Mouse (Mus musculus) heart, embryonic 10.5 days (tissue): ENCODE results near the gene Pou2f2. TPM values are rescaled to one million over a fixed set of nuclear protein-coding genes. Genes with fewer than 3 reads are reported as not detected.

Source experiments
- DNase-seq: peaks from one replicate; pipeline ENCODE4 v3.0.0-alpha.2; 2017; ENCODE audit warnings: low spot score
- H3K27ac ChIP-seq: fragments of 300-500 bp; sonication (generic); 2 replicates; pipeline ENCODE4 v1.5.1; 2016; ENCODE audit warnings: mild to moderate bottlenecking
- H3K27me3 ChIP-seq: fragments of 300-500 bp; sonication (generic); 2 replicates; pipeline ENCODE4 v1.6.1; 2016; ENCODE audit warnings: mild to moderate bottlenecking; ENCODE audit not compliant: poor library complexity, insufficient read depth, severe bottlenecking
- H3K36me3 ChIP-seq: fragments of 300-500 bp; sonication (generic); 2 replicates; pipeline ENCODE4 v1.6.1; 2016; ENCODE audit warnings: mild to moderate bottlenecking, moderate library complexity
- H3K4me1 ChIP-seq: fragments of 300-500 bp; sonication (generic); 2 replicates; pipeline ENCODE4 v1.6.1; 2016; ENCODE audit warnings: mild to moderate bottlenecking
- H3K4me3 ChIP-seq: fragments of 300-500 bp; sonication (generic); 2 replicates; pipeline ENCODE4 v1.5.1; 2016; ENCODE audit warnings: mild to moderate bottlenecking, moderate library complexity
- H3K9me3 ChIP-seq: fragments of 300-500 bp; sonication (generic); 2 replicates; pipeline ENCODE4 v1.6.1; 2016; ENCODE audit warnings: mild to moderate bottlenecking, moderate library complexity
- WGBS: fragments of 180-500 bp; shearing (Covaris S2); methylation state at CpG from one replicate; pipeline ENCODE4 v1.1.7; 2016; 5-methylcytosine and 5-hydroxymethylcytosine counted together
- polyA plus RNA-seq: library from polyadenylated mRNA; unstranded; fragments of >200 nt; fragmentation: Nextera tagmentation; extraction: Ambion mirVana; gene quantifications from 2 replicates; pipeline ENCODE4 v1.2.1, GENCODE M21; 2016

Gene Pou2f2
- polyA plus RNA-seq, 1 experiment from 2014 or later, result 0.73 TPM

DNA sequence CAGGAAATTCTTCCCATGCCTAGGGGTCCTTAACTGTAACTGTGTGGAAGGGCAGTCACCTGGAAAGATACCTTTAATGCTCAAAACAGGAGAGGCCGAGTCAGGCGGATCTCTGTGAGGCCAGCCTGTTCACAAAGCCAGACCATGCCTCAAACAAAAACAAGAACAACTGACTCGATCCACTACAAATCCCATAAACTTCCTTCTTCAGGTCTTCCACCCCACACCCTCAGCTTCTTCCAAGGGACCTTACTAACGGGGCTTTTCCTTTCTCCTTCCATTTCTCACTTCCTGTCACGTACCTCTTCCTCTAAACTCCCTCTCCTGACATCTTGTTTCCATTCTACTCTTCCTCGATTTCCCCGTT lies 103.2 kb downstream of the Pou2f2 start:
- Histone ChIP-seq H3K27ac (peak overlapping the region; percentile 92), H3K27me3 (no peaks in the 10 kb centered on the region), H3K4me3 (peak overlapping the region; percentile 99), H3K4me1 (peaks cover 64% of the 10 kb centered on the region), H3K36me3 (peaks cover 20% of the 10 kb centered on the region), H3K9me3 (no peaks in the 10 kb centered on the region)
- WGBS, result 21% methylated on average over 7 of the region's 7 CpGs
- no peak for DNase-seq

DNA sequence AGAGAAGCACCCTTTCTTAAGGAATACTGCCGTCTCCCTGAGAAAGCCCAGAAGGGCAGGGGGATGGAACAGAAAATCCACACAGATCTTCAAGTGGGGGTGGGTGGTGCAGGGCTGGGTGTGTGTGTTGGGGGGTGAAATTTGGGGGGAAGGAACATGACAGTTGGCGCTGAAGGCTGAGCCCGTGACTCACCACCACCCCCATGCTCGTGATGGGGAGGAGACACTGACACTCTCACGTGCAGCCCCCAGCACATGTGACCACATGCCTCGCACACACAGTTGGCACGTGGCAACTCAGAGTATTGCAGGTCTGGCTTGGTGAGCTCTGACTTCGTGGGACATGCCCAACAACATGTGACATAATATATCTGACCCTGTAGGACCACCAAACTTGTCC lies 105.6 kb downstream of the Pou2f2 start:
- H3K27me3 ChIP-seq, result no peaks in the 10 kb centered on the region
- peak overlapping the region; percentile 94 for H3K27ac ChIP-seq
- DNase-seq, result no peak
- WGBS, result 86% methylated on average over 8 of the region's 8 CpGs
- peak overlapping the region; percentile 80; the same call in 1 of the 2 replicates for H3K4me3 ChIP-seq
- peaks cover 75% of the 10 kb centered on the region for H3K4me1 ChIP-seq
- no peaks in the 10 kb centered on the region for H3K9me3 ChIP-seq
- H3K36me3 ChIP-seq, result peaks cover 6% of the 10 kb centered on the region; the same call in 1 of the 2 replicates

DNA sequence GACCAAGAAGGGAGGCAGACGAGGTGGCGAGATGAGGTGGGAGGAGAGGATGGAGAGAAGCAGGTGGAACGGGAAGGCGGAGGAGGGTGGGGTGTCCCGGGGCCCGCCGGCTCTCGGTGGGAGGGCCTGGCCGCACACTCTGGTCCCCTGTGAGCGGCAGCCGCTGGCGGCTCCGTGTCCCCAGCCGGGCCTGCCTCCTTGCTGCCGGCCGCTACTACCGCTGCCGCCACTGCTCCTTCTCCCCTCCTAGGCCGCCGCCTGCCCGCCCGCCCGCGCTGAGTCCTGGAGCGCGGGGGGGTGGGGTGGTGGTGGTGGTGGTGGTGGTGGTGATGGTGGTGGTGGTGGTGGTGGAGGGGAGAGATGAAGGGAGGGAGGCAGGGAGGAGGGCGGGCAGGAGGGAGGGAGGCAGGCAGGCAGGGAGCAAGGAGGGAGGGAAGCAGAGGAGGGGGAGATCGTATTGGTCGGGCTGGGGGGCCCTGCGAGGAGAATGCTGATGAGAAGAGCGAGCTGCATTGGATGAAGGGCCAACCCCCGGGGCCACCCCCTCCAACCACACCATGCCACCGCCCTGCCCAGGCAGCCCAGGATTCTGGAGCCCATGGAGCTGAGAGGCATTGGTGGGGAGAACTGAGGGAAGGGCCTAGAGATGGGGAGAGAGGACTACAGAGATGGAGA lies 106.7 kb downstream of the Pou2f2 start:
- peak overlapping the region; percentile 80 for H3K4me3 ChIP-seq
- H3K9me3 ChIP-seq, result no peaks in the 10 kb centered on the region
- peaks cover 16% of the 10 kb centered on the region for H3K36me3 ChIP-seq
- H3K4me1 ChIP-seq, result peaks cover 65% of the 10 kb centered on the region
- 1% methylated on average over 14 of the region's 33 CpGs for WGBS
- peak; percentile 89 for DNase-seq
- H3K27ac ChIP-seq, result peak overlapping the region; percentile 94
- H3K27me3 ChIP-seq, result no peaks in the 10 kb centered on the region

DNA sequence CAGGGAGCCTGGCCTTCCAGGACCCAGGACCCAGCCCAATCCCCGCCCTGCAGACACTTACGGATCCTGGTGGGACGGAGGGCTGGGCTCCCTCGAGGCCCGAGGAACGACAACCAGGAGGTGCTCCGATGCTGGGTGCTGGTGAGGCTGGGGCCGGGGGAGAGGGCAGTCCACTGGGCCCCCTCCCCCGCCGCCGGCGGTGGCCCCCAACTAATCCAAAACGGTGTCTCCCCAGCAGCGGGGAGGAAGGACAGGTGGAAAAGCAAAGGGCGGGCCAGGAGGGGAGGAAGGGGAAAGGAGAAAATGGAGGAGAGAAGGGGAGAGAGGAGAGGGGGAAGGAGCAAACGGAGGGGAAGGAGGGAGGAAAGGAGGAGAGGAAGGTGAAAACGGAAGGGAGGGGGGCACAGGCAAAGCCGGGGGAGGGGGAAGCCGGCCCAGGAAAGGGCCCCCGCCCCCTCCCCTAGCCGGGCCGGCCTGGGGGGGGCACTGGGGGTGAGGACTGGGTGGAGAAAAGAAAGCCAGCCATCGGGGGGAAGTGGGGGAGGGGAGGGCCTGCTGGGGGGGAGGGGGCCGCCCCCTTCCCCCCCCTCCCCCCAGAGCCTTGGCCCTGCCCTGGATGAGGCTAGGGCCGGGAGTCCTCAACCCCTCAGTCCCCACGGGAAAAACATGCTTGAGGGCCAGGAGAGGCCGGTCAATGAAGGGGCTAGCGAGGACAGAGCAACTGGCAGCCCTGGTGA lies 107.4 kb downstream of the Pou2f2 start, which contains the start of the genes Grik5 and Zfp574:
Grik5 (minus strand) TSS at position 368 of the 737 bp plus-strand sequence.
Zfp574 (plus strand) TSS at position 589 of the 737 bp plus-strand sequence.
- peak within 1 kb of the TSS; percentile 94 for H3K27ac ChIP-seq
- WGBS, result under 1% methylated on average over 23 of the region's 28 CpGs
- DNase-seq, result no peak
- peaks cover 23% of the 10 kb centered on the region for H3K36me3 ChIP-seq
- no peaks in the 10 kb centered on the region for H3K9me3 ChIP-seq
- H3K4me3 ChIP-seq, result peak within 1 kb of the TSS; percentile 80
- H3K4me1 ChIP-seq, result peaks cover 65% of the 10 kb centered on the region
- H3K27me3 ChIP-seq, result no peaks in the 10 kb centered on the region

DNA sequence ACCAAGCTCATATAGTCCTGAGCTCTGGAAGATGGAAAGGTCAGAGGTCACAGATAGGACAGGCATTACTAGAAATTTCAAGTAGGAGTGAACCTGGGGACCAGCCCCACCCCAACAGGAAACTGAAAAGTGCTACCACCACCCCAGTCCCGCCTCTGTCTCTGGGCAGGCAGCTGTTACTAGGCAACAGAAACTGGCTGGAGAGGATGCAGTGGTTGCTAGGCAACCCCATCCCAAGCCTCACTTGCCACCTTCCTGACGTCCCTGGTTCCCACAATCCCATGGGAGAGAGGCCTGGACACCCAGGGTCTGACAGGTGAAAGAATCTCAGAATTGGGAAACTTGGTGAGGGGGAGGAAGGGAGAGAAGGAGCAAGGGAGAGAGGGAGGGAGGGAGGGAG lies 110.8 kb downstream of the Pou2f2 start:
- WGBS, result 50% methylated on average over 2 of the region's 2 CpGs
- Histone ChIP-seq H3K36me3 (peaks cover 55% of the 10 kb centered on the region), H3K27me3 (no peaks in the 10 kb centered on the region), H3K4me3 (no peak overlapping the region), H3K4me1 (peaks cover 46% of the 10 kb centered on the region), H3K9me3 (no peaks in the 10 kb centered on the region), H3K27ac (no peak overlapping the region)
- DNase-seq, result no peak

DNA sequence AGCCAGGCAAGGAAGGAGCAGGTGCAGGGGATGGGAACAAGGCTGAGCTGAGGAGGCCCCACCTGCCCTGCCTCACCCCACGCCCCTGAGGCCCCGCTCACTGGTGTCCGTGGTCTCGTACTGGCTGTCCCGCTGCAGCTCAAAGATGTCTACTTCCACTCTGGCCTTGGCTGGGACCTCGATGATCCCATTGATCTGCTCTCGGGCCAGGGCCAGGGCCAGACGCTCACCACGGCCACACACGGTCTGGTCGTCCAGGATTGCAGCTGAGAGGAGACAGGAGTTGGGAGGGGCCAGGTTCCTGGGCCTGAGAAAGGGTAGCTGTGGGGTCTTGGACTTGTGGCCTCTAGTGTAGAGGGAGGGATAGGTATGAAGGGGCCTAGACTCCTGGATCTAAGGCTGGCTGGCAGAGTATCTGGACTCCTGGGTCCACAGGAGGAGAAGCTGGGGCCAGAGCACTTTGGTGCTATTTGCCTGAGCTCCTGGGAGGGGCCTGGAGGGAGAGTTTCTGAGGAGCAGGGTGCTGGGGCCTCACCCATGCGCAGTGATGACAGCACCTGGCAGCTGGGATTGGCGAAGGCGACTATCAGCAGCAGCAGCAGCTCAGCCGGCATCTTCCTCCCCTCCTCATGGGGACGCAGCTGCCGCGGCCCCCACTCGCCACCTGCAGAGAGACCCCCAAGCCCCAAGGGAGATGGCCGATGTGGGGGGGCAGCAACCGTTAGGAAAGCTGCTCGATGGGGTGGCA lies 111.4 kb downstream of the Pou2f2 start:
- no peak overlapping the region for H3K4me3 ChIP-seq
- WGBS, result 90% methylated on average over 22 of the region's 22 CpGs
- no peaks in the 10 kb centered on the region for H3K27me3 ChIP-seq
- DNase-seq, result no peak
- H3K4me1 ChIP-seq, result peaks cover 40% of the 10 kb centered on the region
- H3K9me3 ChIP-seq, result no peaks in the 10 kb centered on the region
- H3K27ac ChIP-seq, result no peak overlapping the region
- peaks cover 61% of the 10 kb centered on the region for H3K36me3 ChIP-seq

DNA sequence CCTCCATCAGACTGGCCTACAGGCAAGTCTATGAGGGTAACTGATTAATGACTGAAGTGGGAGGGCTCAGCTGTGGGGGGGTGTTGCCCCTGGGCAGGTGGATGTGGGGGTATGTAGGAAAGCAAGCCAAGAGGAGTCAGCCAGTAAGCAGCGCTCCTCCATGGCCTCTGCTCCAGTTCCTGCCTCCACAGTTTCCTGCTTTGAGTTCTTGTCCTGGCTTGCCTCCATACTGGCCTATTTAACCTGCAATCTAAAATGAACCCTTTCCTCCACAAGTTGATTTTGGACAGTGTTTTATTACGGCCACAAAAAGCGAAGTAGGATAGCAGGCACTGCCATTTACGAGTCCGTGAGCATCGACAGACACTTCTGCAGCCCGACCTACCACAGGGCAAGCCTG lies 112.2 kb downstream of the Pou2f2 start:
- Histone ChIP-seq H3K9me3 (no peaks in the 10 kb centered on the region), H3K4me1 (peaks cover 32% of the 10 kb centered on the region), H3K27me3 (no peaks in the 10 kb centered on the region), H3K4me3 (no peak overlapping the region), H3K27ac (no peak overlapping the region), H3K36me3 (peaks cover 69% of the 10 kb centered on the region)
- no peak for DNase-seq
- 91% methylated on average over 7 of the region's 7 CpGs for WGBS

DNA sequence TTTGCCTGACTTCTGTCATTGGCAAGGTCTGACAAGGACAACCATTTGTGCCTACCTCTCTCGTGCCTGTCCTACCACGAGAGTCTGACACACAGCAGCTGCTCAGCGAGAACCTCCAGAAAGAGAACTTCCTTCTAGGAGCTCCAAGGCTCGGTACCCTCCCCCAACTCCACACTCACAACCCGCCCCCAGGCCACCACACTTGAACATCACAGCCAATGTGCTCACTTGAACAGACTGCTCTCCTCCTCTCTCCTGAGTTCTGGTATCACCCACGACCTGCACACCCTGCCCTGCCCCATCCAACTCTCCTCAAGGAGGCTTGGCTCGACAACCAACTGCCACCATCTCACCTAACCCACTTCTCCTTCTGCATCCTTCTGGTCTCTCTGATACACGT lies 115.6 kb downstream of the Pou2f2 start:
- Histone ChIP-seq H3K36me3 (peaks cover 93% of the 10 kb centered on the region), H3K4me3 (no peak overlapping the region), H3K27ac (no peak overlapping the region), H3K27me3 (no peaks in the 10 kb centered on the region), H3K9me3 (no peaks in the 10 kb centered on the region), H3K4me1 (no peaks in the 10 kb centered on the region)
- no peak for DNase-seq
- WGBS, result 80% methylated on average over 8 of the region's 8 CpGs

DNA sequence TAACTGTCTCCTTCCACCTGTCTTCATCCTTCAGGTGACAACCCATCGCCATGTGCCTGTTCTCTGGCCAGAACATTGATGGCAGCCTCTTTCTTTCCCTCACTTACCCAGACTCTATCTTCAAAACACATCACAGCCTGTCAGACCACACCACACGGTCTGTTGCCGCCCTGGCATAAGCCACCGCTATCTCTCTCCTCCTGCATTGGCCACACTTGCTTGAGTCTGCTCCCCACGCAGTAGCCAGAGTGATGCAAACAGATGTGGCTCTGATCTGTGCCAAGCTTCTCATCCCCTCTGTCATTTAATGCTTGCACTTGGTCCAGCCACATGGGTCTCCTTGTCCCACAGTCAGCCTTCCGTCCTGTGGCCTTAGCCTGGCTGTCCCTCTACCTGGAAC lies 116.2 kb downstream of the Pou2f2 start:
- peaks cover 5% of the 10 kb centered on the region; the same call in 1 of the 2 replicates for H3K4me1 ChIP-seq
- 86% methylated on average over 6 of the region's 6 CpGs for WGBS
- H3K36me3 ChIP-seq, result peaks cover 94% of the 10 kb centered on the region
- H3K4me3 ChIP-seq, result no peak overlapping the region
- DNase-seq, result no peak
- no peaks in the 10 kb centered on the region for H3K27me3 ChIP-seq
- no peak overlapping the region for H3K27ac ChIP-seq
- no peaks in the 10 kb centered on the region for H3K9me3 ChIP-seq

DNA sequence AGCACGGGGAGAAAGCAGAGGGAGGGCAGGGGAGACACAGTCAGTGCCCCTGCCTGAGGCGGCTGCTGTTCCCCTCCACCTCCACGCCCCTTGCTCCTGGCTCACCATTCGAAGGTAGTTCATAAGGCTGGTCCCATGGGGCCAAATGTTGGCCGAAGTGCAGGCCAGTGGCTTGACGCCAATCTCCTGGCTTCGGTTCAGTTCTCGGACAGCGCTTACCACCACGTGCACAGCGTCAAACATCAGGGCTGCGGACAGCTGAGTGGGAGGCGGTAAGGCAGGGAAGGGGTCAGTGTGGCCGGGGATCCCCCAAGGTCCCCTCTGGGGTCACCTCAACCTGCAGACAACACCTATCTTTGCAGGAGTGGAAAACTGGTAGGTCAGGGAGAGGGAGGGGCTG lies 120.7 kb downstream of the Pou2f2 start:
- no peaks in the 10 kb centered on the region for H3K9me3 ChIP-seq
- 92% methylated on average over 14 of the region's 14 CpGs for WGBS
- peaks cover 94% of the 10 kb centered on the region for H3K36me3 ChIP-seq
- H3K27me3 ChIP-seq, result no peaks in the 10 kb centered on the region
- peaks cover 27% of the 10 kb centered on the region for H3K4me1 ChIP-seq
- no peak overlapping the region for H3K27ac ChIP-seq
- no peak for DNase-seq
- no peak overlapping the region for H3K4me3 ChIP-seq

DNA sequence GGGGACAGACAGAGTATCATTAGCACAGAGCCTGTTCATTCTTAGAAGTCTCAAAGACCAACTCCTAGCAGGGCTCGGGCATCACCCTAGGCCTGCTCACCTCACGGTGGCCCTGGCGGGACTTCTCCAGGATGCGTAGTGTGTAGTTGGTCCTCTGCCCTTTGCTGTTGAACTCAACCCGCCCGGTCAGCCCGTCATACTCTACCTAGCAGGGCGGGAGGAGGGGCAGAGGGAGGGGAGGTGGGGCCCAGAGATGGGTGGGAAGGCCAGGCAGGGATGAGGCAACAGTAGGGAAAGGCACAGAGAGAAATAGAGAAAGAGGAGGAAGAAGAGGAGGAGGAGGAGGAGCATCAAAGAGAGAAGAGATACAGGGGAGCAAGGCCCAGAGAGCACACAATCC lies 121.1 kb downstream of the Pou2f2 start:
- H3K4me1 ChIP-seq, result peaks cover 27% of the 10 kb centered on the region
- no peak overlapping the region for H3K27ac ChIP-seq
- no peaks in the 10 kb centered on the region for H3K9me3 ChIP-seq
- no peak for DNase-seq
- no peak overlapping the region for H3K4me3 ChIP-seq
- peaks cover 94% of the 10 kb centered on the region for H3K36me3 ChIP-seq
- no peaks in the 10 kb centered on the region for H3K27me3 ChIP-seq
- 81% methylated on average over 8 of the region's 8 CpGs for WGBS

DNA sequence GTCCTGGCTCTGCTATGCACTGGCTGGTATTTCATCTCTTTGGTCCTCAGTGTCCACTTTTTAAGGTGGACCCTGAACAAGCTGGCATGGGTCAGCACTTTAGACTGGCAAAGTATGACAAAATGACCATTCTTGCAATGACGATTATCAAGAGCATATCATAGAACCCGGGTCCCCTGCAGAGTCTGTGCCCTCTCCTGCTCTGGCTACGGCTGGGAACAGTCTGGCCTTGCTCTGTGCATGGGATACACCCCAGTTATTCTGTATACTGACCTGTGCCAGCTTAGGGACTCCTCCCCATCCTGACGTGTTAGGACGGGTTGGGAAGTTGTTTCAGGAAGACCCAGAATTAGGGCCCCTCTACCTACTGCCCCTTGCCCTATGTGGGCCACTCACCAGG lies 121.6 kb downstream of the Pou2f2 start:
- Histone ChIP-seq H3K27ac (no peak overlapping the region), H3K4me1 (peaks cover 27% of the 10 kb centered on the region), H3K9me3 (no peaks in the 10 kb centered on the region), H3K27me3 (no peaks in the 10 kb centered on the region), H3K36me3 (peaks cover 94% of the 10 kb centered on the region), H3K4me3 (no peak overlapping the region)
- WGBS, result 90% methylated on average over 5 of the region's 5 CpGs
- no peak for DNase-seq

DNA sequence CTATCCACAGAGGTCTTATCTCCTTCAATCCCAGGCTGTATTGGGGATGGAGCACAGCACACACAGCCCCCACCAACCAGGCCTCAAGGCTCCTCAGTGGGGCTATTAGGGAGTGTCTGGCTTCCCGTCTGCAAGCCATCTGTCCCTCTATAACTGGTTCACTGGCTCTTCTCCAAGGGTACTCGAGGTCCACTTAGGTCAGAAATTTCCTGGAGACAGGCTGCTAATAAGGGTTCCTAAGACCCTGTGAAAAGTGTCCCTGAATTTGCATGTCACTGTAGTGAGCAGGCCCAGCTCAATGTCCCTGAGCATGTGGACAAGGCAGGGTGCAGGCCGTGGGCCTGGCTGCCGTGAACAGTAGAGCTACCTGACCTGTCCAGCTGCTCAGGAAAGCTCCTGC lies 122.6 kb downstream of the Pou2f2 start:
- Histone ChIP-seq H3K9me3 (no peaks in the 10 kb centered on the region), H3K36me3 (peaks cover 92% of the 10 kb centered on the region), H3K4me1 (peaks cover 27% of the 10 kb centered on the region), H3K27me3 (no peaks in the 10 kb centered on the region), H3K4me3 (no peak overlapping the region), H3K27ac (peak overlapping the region; percentile 23; the same call in 1 of the 2 replicates)
- DNase-seq, result no peak
- WGBS, result 40% methylated on average over 4 of the region's 4 CpGs
